Comparison of ENCODE assay signal across 24 mouse cellular contexts in genomic region chr1:136570976-136571375, GRCm38 (mm10). TPM values are rescaled to one million over a fixed set of nuclear protein-coding genes. Genes with fewer than 3 reads are reported as not detected.
DNase-seq lines count a peak whose midpoint lies in the region; TF ChIP-seq lines count a peak whose summit lies in the region.
"Had no signal": no experiment of that assay in that cellular context is flagged by ENCODE, and none has a peak within 500 bp of the region (broad histone marks: within the 10 kb centered on the region; RNA-seq: fewer than 3 reads in every experiment).

No protein-coding gene starts in this region.

- TF ChIP-seq CTCF in kidney, adult 2 months (conservative IDR thresholded peaks at IDR 0.05; ENCODE audit: insufficient read depth, insufficient read length, low read depth, low read length) = no peak

- DNase-seq in heart, embryonic 10.5 days (ENCODE audit: low spot score) = no peak
- no peak for DNase-seq in heart, postnatal 4 days
- DNase-seq in ES-CJ7 (ENCODE audit: low read depth, low spot score) = peak; percentile 76
- peak; percentile 70 for DNase-seq in R1 (ENCODE audit: low read depth, low spot score)
- DNase-seq in thymus, adult 18-20 months = no peak
- DNase-seq in kidney, adult 2 months = no peak
- DNase-seq in heart, postnatal 10 days = no peak
- DNase-seq: adrenal gland, adult 8-10 months; adrenal gland, postnatal 14 days; adrenal gland, postnatal 36 days; B cell, adult 2 months; cerebellum, adult 11-12 months; cerebellum, adult 2 months; cerebellum, adult 9-10 months; cerebellum, postnatal 10 days; cerebellum, postnatal 25 days; forebrain, postnatal 0 days had no signal

- no peaks in the 10 kb centered on the region for H3K9me3 ChIP-seq in heart, embryonic 10.5 days
- H3K9me3 ChIP-seq: embryonic facial prominence, embryonic 10.5 days; embryonic facial prominence, embryonic 12.5 days; forebrain, embryonic 13.5 days; forebrain, embryonic 15.5 days; G1E had no signal

- H3K27ac ChIP-seq in heart, embryonic 10.5 days = 0 out of 2 replicates have a peak overlapping the region, but pooled peaks have one; percentile 16
- no peak overlapping the region for H3K27ac ChIP-seq in kidney, adult 2 months (ENCODE audit: insufficient read depth, low read depth, low read length)
- H3K27ac ChIP-seq: embryonic facial prominence, embryonic 12.5 days; forebrain, embryonic 13.5 days; forebrain, embryonic 15.5 days had no signal

- peaks cover 4% of the 10 kb centered on the region; the same call in 1 of the 2 replicates for H3K27me3 ChIP-seq in heart, embryonic 10.5 days (ENCODE audit: insufficient read depth, poor library complexity, severe bottlenecking)
- no peaks in the 10 kb centered on the region for H3K27me3 ChIP-seq in kidney, adult 2 months (replicated peaks; ENCODE audit: control insufficient read depth, insufficient read depth, low read length)
- H3K27me3 ChIP-seq: CH12.LX; forebrain, embryonic 13.5 days; forebrain, embryonic 15.5 days; Patski had no signal

- H3K4me1 ChIP-seq in heart, embryonic 10.5 days = peaks cover 11% of the 10 kb centered on the region
- peaks cover 3% of the 10 kb centered on the region; the same call in 1 of the 2 replicates for H3K4me1 ChIP-seq in kidney, adult 2 months (ENCODE audit: control insufficient read depth, insufficient read depth, low read length)
- H3K4me1 ChIP-seq: forebrain, embryonic 13.5 days had no signal

- intact Hi-C loops in heart, postnatal 10 days (cut with DNase I) = no loop called here

- H3K4me3 ChIP-seq in heart, embryonic 10.5 days = no peak overlapping the region
- no peak overlapping the region for H3K4me3 ChIP-seq in kidney, adult 2 months (ENCODE audit: insufficient read depth, low read depth, low read length)
- H3K4me3 ChIP-seq: forebrain, embryonic 15.5 days had no signal

- no peak for TF ChIP-seq POLR2A in kidney, adult 2 months (IDR thresholded peaks at IDR 0.05; ENCODE audit: low read depth, low read length)

- 79% methylated on average over 9 of the region's 9 CpGs for WGBS in heart, embryonic 10.5 days
- 94% methylated on average over 9 of the region's 9 CpGs for WGBS in kidney, adult 2 months

- H3K36me3 ChIP-seq in heart, embryonic 10.5 days = no peaks in the 10 kb centered on the region
- no peaks in the 10 kb centered on the region for H3K36me3 ChIP-seq in kidney, adult 2 months (ENCODE audit: control insufficient read depth, insufficient read depth, low read length)
- H3K36me3 ChIP-seq: embryonic facial prominence, embryonic 10.5 days; embryonic facial prominence, embryonic 12.5 days; forebrain, embryonic 15.5 days; G1E had no signal

RNA-seq across cellular contexts. Expression of gene Zfp281, which starts 53.7 kb away (rescaled TPM):
- polyA plus RNA-seq in heart, embryonic 10.5 days (2016; fragmentation: Nextera tagmentation; extraction: Ambion mirVana) = 15.6 and 22.5 TPM in 2 replicates
- total RNA-seq in heart, postnatal 4 days (2021) = 10 to 100 TPM; 14.2 TPM
- polyA plus RNA-seq in kidney, adult 2 months (2012; rRNA removed) = 1.8 and 2.3 TPM in 2 replicates
- total RNA-seq in heart, postnatal 10 days (2021) = 10 to 100 TPM; 12.1 to 14.8 TPM

Comparison
In these comparisons a context has a peak if more than half of its experiments do, and no peak if none do; other contexts are left out.
1. DNase-seq: peak in ES-CJ7 (single experiment) and R1 (single experiment); none in heart, embryonic 10.5 days (single experiment), heart, postnatal 4 days (single experiment), thymus, adult 18-20 months (0 of 2), kidney, adult 2 months (single experiment) and heart, postnatal 10 days (0 of 2).